Mouse (Mus musculus) testis, adult 2 months (tissue): ENCODE results near the gene Gm20721. TPM values are rescaled to one million over a fixed set of nuclear protein-coding genes. Genes with fewer than 3 reads are reported as not detected.

Experiments
- H3K27ac ChIP-seq: fragments of 200-500 bp; 2 replicates; pipeline ENCODE4 v1.5.1; 2012; ENCODE audit warnings: low read depth, low read length; ENCODE audit not compliant: control insufficient read depth, insufficient read depth
- H3K27me3 ChIP-seq: fragments of 200-500 bp; 2 replicates; pipeline ENCODE4 v1.6.1; 2012; ENCODE audit warnings: mild to moderate bottlenecking, low read length, moderate library complexity; ENCODE audit not compliant: control insufficient read depth, insufficient read depth
- H3K36me3 ChIP-seq: fragments of 200-500 bp; 2 replicates; pipeline ENCODE4 v1.6.1; 2012; ENCODE audit warnings: mild to moderate bottlenecking, low read length; ENCODE audit not compliant: control insufficient read depth, insufficient read depth
- H3K4me1 ChIP-seq: fragments of 200-500 bp; 2 replicates; pipeline ENCODE4 v1.6.1; 2012; ENCODE audit warnings: low read length; ENCODE audit not compliant: control insufficient read depth, insufficient read depth
- H3K4me3 ChIP-seq: fragments of 200-500 bp; 2 replicates; pipeline ENCODE4 v1.5.1; 2012; ENCODE audit warnings: low read depth, mild to moderate bottlenecking, low read length, moderate library complexity, mixed read lengths; ENCODE audit not compliant: control insufficient read depth
- CTCF ChIP-seq: fragments of 200-500 bp; IDR thresholded peaks from 2 replicates; pipeline ENCODE4 v1.5.1; 2012; ENCODE audit warnings: low read depth, mild to moderate bottlenecking, inconsistent platforms, low read length, moderate library complexity; ENCODE audit not compliant: control insufficient read depth, insufficient read depth, insufficient replicate concordance
- POLR2A ChIP-seq: fragments of 200-500 bp; IDR thresholded peaks from 2 replicates; pipeline ENCODE4 v1.6.1; 2012; ENCODE audit warnings: low read depth, mild to moderate bottlenecking, inconsistent platforms, low read length, moderate library complexity; ENCODE audit not compliant: control insufficient read depth
- polyA plus RNA-seq: library from polyadenylated mRNA; depleted of rRNA; stranded (reverse); fragments of >200 nt; gene quantifications from 2 replicates; pipeline ENCODE4 v1.2.3, GENCODE M21; 2012

Gm20721 gene
- polyA plus RNA-seq, 1 experiment = not detected

DNA sequence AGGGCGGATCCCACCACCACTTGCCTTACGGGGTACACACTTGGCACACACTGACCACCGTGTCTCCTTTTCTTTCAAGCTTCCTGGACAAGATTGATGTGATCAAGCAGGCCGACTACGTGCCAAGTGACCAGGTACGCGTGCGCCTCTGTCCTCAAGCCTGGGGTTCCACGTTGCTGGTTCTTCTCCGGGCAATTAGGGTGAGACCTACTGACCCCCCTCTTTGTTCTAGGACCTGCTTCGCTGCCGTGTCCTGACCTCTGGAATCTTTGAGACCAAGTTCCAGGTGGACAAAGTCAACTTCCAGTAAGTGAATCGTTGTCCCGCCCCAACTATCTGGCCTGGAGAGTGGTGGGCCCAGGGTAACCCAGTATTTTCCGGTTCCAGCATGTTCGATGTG lies 1.5 kb downstream of the Gm20721 start:
- Histone ChIP-seq H3K27me3 (no peaks in the 10 kb centered on the region), H3K4me1 (peaks cover 18% of the 10 kb centered on the region), H3K4me3 (no peak overlapping the region), H3K27ac (no peak overlapping the region), H3K36me3 (no peaks in the 10 kb centered on the region)
- no peak for TF ChIP-seq POLR2A
- TF ChIP-seq CTCF = no peak

DNA sequence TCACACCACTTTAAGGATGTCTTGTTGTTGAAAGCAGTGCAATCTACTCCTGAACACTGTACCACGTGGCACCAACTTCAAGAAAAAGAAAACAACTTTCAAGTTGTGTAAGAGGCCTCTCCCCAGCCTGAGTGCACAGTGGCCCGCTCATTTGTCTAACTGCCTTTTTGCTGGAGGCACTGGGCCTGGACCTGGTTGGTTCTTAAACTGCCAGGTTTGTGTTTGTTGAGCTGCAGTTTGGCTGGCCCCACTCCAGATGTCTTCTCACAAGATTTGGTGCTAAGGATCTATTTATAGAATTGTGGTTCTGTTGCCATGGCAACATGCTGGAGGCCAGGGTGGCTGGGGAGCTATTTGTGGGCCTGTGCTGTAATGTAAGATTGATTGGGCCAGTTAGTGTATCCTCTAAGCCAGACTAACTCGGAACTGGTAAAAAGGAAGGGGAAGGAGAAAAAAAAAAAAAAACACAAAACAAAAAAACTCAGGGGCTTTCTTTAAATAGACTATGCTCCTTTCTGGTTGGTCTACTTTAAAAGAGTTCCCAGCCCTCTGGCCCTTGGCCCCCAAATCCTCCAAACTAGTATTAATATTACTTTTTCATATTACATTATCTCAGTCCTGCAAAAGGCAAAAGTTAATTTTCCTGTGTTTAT lies 2.4 kb downstream of the Gm20721 start:
- Histone ChIP-seq H3K4me3 (no peak overlapping the region), H3K27ac (no peak overlapping the region), H3K4me1 (peaks cover 18% of the 10 kb centered on the region), H3K27me3 (no peaks in the 10 kb centered on the region), H3K36me3 (no peaks in the 10 kb centered on the region)
- no peak for TF ChIP-seq CTCF
- no peak for TF ChIP-seq POLR2A

DNA sequence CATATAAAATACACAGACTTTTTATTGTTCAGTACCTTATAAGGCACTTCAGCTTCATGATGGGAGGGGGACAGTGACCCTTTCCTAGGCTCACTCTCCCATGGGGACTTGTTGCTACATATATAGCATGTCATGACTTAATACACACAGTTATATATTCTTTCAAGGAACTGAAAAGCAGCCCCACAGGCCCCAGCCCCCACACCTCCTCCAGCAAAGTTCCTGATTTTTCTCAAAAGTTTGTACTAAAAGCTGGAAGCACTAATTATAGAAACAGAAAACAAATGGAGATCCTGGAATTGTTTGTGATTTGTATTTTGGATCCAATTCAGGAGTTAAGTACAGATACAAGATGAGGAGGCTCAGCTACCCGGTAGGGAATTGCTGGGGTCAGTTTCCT lies 2.9 kb downstream of the Gm20721 start:
- no peak for TF ChIP-seq POLR2A

DNA sequence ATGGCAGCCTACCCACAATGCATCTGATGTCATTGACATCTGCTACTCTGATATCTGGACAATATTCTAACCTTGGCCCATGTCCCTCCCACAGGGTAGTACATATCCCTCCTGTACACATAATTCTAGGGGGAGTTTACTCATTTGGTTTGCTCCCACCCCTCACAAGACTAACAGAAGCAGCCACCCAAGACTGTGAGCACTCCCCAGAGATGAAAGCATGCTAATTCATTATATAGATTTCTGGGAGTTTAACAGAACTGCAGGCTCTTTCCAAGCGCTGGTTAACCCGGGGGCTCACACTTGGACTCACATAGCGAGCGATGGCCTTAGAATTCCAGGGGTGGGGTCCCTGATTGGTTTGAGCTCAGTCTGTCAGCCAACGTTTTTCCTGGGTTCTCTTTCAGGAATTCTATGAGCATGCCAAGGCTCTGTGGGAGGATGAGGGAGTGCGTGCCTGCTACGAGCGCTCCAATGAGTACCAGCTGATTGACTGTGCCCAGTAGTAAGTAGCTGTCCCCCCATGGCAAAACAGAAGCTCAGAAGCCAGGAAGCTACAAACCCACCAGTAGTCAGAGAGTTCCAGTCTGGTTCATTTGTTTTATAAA lies 3.6 kb downstream of the Gm20721 start:
- no peaks in the 10 kb centered on the region for H3K36me3 ChIP-seq
- TF ChIP-seq CTCF = no peak
- no peak for TF ChIP-seq POLR2A
- no peaks in the 10 kb centered on the region for H3K27me3 ChIP-seq
- no peak overlapping the region for H3K4me3 ChIP-seq
- H3K4me1 ChIP-seq = peaks cover 18% of the 10 kb centered on the region
- no peak overlapping the region for H3K27ac ChIP-seq

More for the DNA sequence above, 2.9 kb downstream of the Gm20721 start:
- Histone ChIP-seq H3K4me1 (peaks cover 18% of the 10 kb centered on the region), H3K36me3 (no peaks in the 10 kb centered on the region), H3K4me3 (no peak overlapping the region), H3K27ac (no peak overlapping the region), H3K27me3 (no peaks in the 10 kb centered on the region)

DNA sequence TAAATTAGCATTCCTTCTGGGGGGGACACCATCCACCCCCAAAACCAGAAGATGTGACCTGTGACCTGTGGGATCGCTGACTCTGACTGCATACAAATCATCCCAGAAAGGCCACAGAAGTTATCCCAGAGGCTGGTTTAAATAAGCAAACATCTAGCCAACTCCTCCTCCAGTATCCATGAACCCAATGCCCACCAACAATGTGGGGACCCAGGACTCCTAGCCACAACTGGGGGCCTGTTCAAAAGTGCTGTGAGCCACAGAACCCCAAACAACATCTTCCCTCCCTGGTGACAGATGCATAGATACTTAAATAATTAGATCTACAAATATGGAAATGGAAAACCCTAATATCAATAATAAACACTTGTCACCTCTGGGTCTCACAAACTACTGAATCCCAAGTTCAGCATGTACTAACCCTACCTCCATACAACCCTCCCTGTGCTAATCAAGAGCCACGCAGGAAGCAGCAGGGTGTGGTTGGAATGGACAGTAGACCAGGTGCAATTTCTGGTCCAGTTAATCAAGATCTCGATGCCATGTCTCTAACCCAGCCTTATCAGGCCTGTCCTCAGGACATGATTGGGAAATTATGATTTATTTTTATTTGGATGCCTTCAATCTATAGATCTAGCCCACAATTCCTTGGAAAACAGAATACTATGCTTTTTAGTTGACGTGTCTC lies 5.5 kb downstream of the Gm20721 start:
- TF ChIP-seq POLR2A (no peak), CTCF (no peak)
- Histone ChIP-seq H3K27ac (no peak overlapping the region), H3K27me3 (no peaks in the 10 kb centered on the region), H3K36me3 (no peaks in the 10 kb centered on the region), H3K4me3 (no peak overlapping the region), H3K4me1 (peaks cover 18% of the 10 kb centered on the region)

DNA sequence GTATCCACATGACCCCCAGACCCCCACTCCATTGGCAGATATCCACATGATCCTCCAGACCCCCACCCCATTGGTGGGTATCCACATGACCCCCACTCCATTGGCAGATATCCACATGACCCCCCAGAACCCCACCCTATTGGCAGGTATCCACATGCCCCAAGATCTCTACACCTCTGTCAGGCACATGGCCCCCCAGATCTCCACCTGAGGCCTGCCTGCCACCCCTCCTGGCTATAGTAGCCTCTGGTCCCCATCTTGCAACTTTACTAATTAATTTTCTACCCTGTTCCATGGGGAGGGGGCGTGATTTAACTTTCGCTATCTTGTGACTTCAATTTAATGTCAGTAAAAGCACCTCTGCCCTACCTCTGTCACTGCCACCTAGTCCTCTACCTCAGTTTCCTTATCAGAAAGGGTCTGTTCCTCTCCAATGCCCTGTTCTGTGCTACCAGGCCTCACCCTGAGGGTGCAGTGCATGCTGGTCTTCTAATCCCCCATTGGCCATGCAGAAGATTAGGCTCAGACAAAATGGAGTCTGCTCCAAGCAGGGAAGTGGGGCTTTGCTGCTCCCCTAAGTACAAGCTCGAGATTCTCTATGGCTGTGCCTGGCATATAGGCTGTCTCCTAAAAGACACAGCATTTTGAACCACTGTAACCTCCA lies 6.2 kb downstream of the Gm20721 start:
- Histone ChIP-seq H3K36me3 (no peaks in the 10 kb centered on the region), H3K27me3 (no peaks in the 10 kb centered on the region), H3K27ac (no peak overlapping the region), H3K4me3 (no peak overlapping the region), H3K4me1 (peaks cover 16% of the 10 kb centered on the region)
- TF ChIP-seq POLR2A = no peak

DNA sequence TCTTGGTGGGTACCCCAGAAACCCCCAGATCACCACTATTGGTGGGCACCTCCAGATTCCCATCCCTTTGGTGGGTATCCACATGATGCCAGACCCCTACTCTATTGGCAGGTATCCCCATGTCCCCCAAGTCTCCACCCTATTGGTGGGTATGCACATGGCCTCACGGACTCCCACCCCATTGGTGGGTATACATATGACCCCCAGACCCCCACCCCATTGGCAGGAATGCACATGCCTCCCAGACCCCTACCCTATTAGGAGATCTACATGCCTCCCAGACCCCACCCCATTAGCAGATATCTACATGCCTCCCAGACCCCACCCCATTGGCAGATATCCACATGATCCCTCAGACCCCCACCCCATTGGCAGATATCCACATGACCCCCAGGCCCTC lies 6.8 kb downstream of the Gm20721 start:
- Histone ChIP-seq H3K27me3 (no peaks in the 10 kb centered on the region), H3K36me3 (no peaks in the 10 kb centered on the region)
- TF ChIP-seq POLR2A = no peak
- no peak for TF ChIP-seq CTCF

More for the DNA sequence above, 6.8 kb downstream of the Gm20721 start:
- Histone ChIP-seq H3K4me3 (no peak overlapping the region), H3K27ac (no peak overlapping the region), H3K4me1 (peaks cover 10% of the 10 kb centered on the region)
